Mouse (Mus musculus) cerebellum, adult 11-12 months (tissue): ENCODE data around the gene Vdr.

Experiments
- DNase-seq: peaks from one replicate; pipeline ENCODE4 v3.0.0; 2022

Gene Vdr

GRCm38 (mm10) chr15:97826588-97827261 is 83.7 kb downstream of the Vdr start:
- DNase-seq: no peak

GRCm38 (mm10) chr15:97825941-97826587 is 84.4 kb downstream of the Vdr start:
- no peak for DNase-seq

- DNase-seq: peak; percentile 43
Observed at GRCm38 (mm10) chr15:97825071-97825940, 85.1 kb downstream of the Vdr start.

GRCm38 (mm10) chr15:97824042-97824441 is 86.4 kb downstream of the Vdr start:
- DNase-seq: no peak

- DNase-seq: no peak
Observed at GRCm38 (mm10) chr15:97823479-97823878, 87.0 kb downstream of the Vdr start.

- no peak for DNase-seq
Observed at GRCm38 (mm10) chr15:97822545-97823228, 87.7 kb downstream of the Vdr start.

- DNase-seq: no peak
Observed at GRCm38 (mm10) chr15:97821983-97822363, 88.5 kb downstream of the Vdr start.

GRCm38 (mm10) chr15:97821321-97821982 is 89.0 kb downstream of the Vdr start:
- no peak for DNase-seq

GRCm38 (mm10) chr15:97819937-97820336 is 90.5 kb downstream of the Vdr start:
- DNase-seq: no peak

- no peak for DNase-seq
Observed at GRCm38 (mm10) chr15:97816199-97816994, 94.0 kb downstream of the Vdr start.

GRCm38 (mm10) chr15:97815254-97815653 is 95.2 kb downstream of the Vdr start:
- DNase-seq: no peak

GRCm38 (mm10) chr15:97814703-97815102 is 95.7 kb downstream of the Vdr start:
- no peak for DNase-seq

- peak; percentile 94 for DNase-seq
Observed at GRCm38 (mm10) chr15:97813452-97814204, 96.8 kb downstream of the Vdr start.

- DNase-seq: peak; percentile 54
Observed at GRCm38 (mm10) chr15:97812875-97813274, 97.6 kb downstream of the Vdr start.

- peak; percentile 92 for DNase-seq
Observed at GRCm38 (mm10) chr15:97812126-97812525, 98.3 kb downstream of the Vdr start.

- DNase-seq: peak; percentile 51
Observed at GRCm38 (mm10) chr15:97811307-97811706, 99.1 kb downstream of the Vdr start.

GRCm38 (mm10) chr15:97810399-97810798 is 100.0 kb downstream of the Vdr start:
- DNase-seq: no peak

- DNase-seq: peak; percentile 33
Observed at GRCm38 (mm10) chr15:97809942-97810341, 100.5 kb downstream of the Vdr start.

- DNase-seq: no peak
Observed at GRCm38 (mm10) chr15:97809206-97809605, 101.2 kb downstream of the Vdr start.

- DNase-seq: no peak
Observed at GRCm38 (mm10) chr15:97808532-97808931, 101.9 kb downstream of the Vdr start.

GRCm38 (mm10) chr15:97807867-97808266 is 102.6 kb downstream of the Vdr start:
- DNase-seq: no peak
